Mouse (Mus musculus): ENCODE results near the gene Uba1y. TPM values are rescaled to one million over a fixed set of nuclear protein-coding genes. Genes with fewer than 3 reads are reported as not detected.

The Uba1y gene
- not detected in 2 replicates for polyA plus RNA-seq (2012; rRNA removed)

DNA sequence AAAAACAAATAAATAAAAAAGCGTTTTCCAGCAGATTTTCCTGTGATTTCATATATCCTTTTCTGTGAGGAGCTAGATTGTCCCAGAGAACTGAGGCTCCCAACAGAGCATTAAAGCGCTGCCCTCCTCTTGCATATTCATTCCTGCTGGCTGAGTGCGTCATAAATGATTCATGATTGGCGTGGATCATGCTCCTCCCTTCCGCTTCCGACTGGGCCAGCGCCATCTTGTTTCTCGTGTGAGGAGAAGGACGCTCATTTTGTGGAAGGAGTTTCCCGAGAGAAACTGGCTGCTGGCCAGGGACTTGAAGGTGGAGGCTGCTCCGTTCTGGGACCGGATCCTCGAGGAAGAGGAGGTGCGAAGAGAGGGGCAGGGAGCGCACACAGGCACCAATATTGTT is at the start of gene Uba1y:
Gene Uba1y, plus strand, starts transcription at position 254 of the 400 bp plus-strand sequence.

DNA sequence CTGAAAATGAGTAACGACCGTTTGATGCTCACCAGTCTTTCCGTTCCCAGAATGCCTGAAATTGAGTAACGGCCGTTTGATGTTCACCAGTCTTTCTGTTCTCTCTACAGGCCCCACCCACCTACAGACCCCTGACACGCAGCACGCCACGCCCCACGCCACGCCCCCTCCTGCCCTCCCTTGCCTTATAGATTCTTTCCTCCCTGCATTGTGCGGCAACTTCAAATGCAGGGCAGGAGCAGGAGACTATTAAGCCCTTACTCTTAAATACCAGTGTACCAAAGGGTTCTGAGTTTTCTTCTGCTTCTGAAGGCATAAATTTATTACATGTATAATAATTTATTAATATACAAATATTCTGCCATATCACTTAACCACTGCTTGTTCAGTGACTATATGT is 21.1 kb upstream of the Uba1y start, which contains the start of gene Zfy1:
Gene Zfy1, minus strand, starts transcription at position 101 of the 400 bp plus-strand sequence.

Other genes with a start within 250 kb of the Uba1y start
- gene Zfy1, start 21.2 kb upstream of the Uba1y start, polyA plus RNA-seq (2012; rRNA removed), result not detected in 2 replicates
- gene Kdm5d, start 79.1 kb downstream of the Uba1y start, polyA plus RNA-seq (2012; rRNA removed), result 0.87 and 2.1 TPM in 2 replicates
- gene Eif2s3y, start 191.9 kb downstream of the Uba1y start, polyA plus RNA-seq (2012; rRNA removed), result 0.78 and 1.2 TPM in 2 replicates